Mouse (Mus musculus): Measurements from ENCODE around the gene Tead1. TPM values are rescaled to one million over a fixed set of nuclear protein-coding genes. Genes with fewer than 3 reads are reported as not detected.

The Tead1 gene
- polyA plus RNA-seq, 1 experiment from 2014 or later = 1.7 TPM

DNA sequence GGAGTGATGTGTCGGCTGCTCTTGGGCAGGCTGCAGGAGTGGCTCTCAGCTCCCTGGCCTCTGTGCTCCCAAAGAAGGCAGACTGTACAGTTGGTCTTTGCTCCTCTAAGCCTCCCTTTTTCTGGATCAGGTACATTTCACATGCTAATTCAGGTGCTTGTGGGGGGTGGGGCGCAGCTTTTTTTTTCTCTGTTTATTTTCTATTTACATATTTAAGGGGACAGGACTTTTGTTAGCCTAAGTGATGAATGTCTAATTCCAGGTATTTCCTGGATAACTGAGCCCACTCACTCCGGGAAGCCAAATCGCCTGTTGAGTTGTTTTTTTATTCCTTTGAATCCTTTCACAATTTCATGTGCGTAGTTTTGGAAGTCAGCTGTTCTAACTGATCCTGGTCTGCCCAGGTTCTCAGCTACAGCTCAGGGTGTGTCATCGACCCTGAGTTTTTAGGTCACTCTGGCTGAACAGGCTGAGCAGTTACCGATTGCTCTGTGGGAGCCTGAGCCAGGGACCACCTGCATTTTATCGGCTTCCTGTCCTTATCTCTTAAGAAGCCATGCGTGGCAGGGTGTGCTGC, 9.4 kb downstream of the Tead1 start:
- Histone ChIP-seq H3K9me3 (replicated peaks) (no peaks in the 10 kb centered on the region), H3K9ac (no peak overlapping the region), H3K4me3 (replicated peaks) (no peak overlapping the region), H3K36me3 (no peaks in the 10 kb centered on the region), H3K4me1 (replicated peaks) (peaks cover 29% of the 10 kb centered on the region; the same call in 1 of the 2 replicates), H3K4me2 (no peak overlapping the region), H3K27ac (no peak overlapping the region), H3K27me3 (peaks cover 77% of the 10 kb centered on the region)
- ATAC-seq (ENCODE audit: low read depth) = no peak
- WGBS (ENCODE audit: insufficient replicate concordance) = 33% methylated on average over 9 of the region's 9 CpGs
- no peak for DNase-seq

DNA sequence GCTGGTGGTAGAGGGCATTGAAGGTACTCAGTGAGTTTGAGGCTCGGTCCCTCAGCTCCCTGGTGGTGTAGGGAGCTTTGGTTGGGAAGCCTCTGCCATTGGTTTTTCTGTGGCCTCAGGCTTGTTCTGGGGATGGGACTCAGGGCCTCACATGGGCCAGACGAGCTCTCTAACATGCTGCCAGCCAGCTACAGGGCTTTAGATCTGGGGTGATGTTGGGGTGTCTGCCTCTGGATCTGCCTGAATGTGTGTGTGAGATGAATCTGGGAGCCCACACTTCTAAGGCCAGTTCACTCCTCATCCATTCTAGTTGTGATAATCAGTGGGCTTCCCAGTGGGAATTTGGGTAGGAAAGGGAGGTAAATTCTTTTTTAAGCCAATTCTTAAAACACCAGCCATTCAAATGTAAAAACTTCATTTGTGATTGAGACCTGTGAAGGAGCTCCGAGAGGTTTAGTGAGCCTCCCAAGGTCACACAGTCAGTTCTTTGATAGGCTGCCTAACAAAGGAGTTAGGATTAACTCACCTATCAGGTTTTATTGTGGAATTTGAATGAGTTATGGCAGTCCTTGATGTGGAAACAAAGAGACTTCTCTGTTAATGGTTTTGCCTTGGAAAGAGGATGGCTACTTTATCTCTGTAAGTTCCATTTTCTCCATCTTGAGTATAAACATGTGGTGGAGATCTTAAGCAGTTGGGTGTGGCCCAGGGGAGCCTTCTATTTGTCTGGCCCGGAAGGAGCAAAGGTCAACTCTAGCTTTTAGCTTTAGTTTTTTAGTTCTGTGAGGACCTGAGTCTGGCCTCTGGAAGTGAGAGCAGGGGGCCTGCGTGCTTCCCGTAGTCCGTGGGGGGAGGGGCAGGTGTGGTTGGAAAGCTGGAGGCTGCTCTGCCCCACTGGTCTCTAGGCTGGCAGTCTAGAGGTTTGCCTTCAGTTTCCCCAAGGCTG, 12.0 kb downstream of the Tead1 start:
- peaks cover 61% of the 10 kb centered on the region for H3K27me3 ChIP-seq
- H3K36me3 ChIP-seq = no peaks in the 10 kb centered on the region
- H3K4me2 ChIP-seq = no peak overlapping the region
- ATAC-seq (ENCODE audit: low read depth) (no peak), DNase-seq (no peak)
- H3K9me3 ChIP-seq (replicated peaks) = no peaks in the 10 kb centered on the region
- no peak overlapping the region for H3K4me3 ChIP-seq (replicated peaks)
- WGBS (ENCODE audit: insufficient replicate concordance) = 29% methylated on average over 7 of the region's 7 CpGs
- H3K27ac ChIP-seq = no peak overlapping the region
- H3K4me1 ChIP-seq (replicated peaks) = peaks cover 22% of the 10 kb centered on the region; the same call in 1 of the 2 replicates
- no peak overlapping the region for H3K9ac ChIP-seq

DNA sequence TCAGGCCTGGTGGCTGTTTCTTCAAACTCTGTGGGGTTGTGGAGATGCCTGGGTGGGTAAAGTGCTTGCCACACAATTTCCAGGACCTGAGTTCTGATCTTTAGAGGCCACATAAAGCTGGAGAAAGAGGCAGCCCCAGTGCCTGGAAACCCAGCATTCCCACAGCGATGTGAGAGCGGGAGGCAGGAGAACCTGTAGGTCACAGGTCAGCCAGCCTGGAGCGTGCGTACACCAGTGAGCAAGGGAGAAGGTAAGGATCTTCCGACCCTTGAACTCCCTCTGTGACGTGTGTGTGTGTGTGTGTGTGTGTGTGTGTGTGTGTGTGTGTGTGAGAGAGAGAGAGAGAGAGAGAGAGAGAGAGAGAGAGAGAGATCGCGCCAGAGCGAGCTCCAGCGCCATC, 14.4 kb downstream of the Tead1 start:
- Histone ChIP-seq H3K27me3 (peaks cover 50% of the 10 kb centered on the region), H3K9me3 (replicated peaks) (no peaks in the 10 kb centered on the region), H3K9ac (no peak overlapping the region), H3K4me3 (replicated peaks) (no peak overlapping the region), H3K4me1 (replicated peaks) (peaks cover 25% of the 10 kb centered on the region), H3K27ac (no peak overlapping the region), H3K4me2 (no peak overlapping the region), H3K36me3 (no peaks in the 10 kb centered on the region)
- no peak for ATAC-seq (ENCODE audit: low read depth)
- WGBS (ENCODE audit: insufficient replicate concordance) = 65% methylated on average over 6 of the region's 10 CpGs
- DNase-seq = no peak

DNA sequence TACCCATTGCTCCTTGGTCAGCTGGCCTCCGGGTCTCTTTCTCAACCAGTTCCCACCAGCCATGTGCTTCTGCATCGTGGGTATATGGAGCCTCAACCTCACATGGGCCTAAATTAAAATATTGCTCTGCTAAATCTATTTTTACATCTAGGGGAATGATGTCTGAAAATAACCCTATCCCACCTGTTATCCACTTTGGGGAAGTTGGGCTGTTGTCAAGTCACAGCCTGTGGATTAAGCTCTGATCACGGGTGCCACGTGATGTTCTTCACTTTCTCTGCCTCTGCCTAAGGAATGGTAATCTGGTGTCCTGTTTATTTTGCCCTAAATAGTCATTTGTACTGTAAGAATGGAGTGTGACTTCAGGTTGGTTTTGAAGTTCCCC, 17.7 kb downstream of the Tead1 start:
- Histone ChIP-seq H3K27me3 (peaks cover 33% of the 10 kb centered on the region), H3K27ac (no peak overlapping the region), H3K9ac (no peak overlapping the region)

DNA sequence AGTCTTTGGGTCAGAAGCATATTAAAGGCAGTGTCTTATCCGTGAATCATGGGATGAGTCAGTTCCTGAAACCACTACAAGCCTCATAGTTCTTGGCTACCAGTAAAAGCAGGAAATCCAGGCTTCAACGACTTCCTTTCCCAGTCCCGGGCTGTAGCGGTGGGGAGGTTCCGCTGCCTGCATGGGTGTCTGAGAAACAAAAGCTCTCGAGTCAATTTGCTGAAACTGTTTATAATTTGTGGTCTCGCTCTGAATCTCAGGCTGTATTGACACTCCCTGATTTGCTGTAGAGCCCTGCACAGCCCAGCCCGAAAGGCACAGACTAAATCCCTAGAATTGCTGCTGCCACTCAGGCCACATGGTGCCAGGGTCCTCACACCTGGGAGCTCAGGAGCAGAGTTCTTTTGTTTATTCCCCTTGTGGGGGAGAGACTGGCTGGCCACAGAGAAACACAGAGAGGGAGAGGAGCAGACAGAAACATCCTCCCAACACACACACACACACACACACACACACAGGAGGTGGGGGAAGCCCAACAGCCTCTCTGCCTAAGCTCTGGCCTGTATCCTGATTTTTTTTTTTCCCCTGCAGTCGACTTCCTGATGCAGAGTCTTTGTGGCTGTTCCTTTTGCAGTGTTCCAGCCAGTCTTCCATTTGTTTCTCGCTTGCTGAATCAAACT, 18.2 kb downstream of the Tead1 start:
- Histone ChIP-seq H3K27me3 (peaks cover 29% of the 10 kb centered on the region), H3K27ac (peak overlapping the region; percentile 34; the same call in 1 of the 2 replicates), H3K4me1 (replicated peaks) (peaks cover 12% of the 10 kb centered on the region), H3K36me3 (no peaks in the 10 kb centered on the region), H3K9me3 (replicated peaks) (no peaks in the 10 kb centered on the region), H3K4me3 (replicated peaks) (no peak overlapping the region), H3K9ac (no peak overlapping the region), H3K4me2 (no peak overlapping the region)
- no peak for ATAC-seq (ENCODE audit: low read depth)
- 4% methylated on average over 10 of the region's 10 CpGs for WGBS (ENCODE audit: insufficient replicate concordance)
- DNase-seq = no peak

More for the DNA sequence above, 17.7 kb downstream of the Tead1 start:
- H3K36me3 ChIP-seq = no peaks in the 10 kb centered on the region
- WGBS (ENCODE audit: insufficient replicate concordance) = 11% methylated on average over 4 of the region's 4 CpGs
- H3K9me3 ChIP-seq (replicated peaks) = no peaks in the 10 kb centered on the region
- peaks cover 13% of the 10 kb centered on the region for H3K4me1 ChIP-seq (replicated peaks)
- H3K4me2 ChIP-seq = no peak overlapping the region
- ATAC-seq (ENCODE audit: low read depth) (no peak), DNase-seq (no peak)
- no peak overlapping the region for H3K4me3 ChIP-seq (replicated peaks)

DNA sequence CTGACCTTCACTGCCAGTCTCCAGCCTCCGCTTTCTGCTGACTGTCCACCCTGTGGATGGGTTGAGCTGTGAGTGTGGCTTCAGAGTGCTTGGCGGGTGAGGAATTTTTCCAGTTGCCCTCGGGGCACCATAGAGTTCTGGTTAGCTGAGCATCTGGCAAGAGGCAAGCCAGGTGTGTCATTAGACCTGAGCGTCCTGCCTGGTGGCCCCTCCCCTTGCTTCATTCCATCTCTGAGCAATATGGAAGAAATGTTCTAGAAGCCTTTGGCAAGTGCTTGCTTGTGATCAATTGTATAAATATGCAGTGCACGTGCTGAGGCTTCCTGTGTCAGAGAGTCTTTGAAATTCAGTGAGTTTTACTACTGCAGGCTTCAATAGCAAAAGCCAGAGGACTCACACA, 21.0 kb downstream of the Tead1 start:
- H3K27ac ChIP-seq = no peak overlapping the region
- DNase-seq = no peak

DNA sequence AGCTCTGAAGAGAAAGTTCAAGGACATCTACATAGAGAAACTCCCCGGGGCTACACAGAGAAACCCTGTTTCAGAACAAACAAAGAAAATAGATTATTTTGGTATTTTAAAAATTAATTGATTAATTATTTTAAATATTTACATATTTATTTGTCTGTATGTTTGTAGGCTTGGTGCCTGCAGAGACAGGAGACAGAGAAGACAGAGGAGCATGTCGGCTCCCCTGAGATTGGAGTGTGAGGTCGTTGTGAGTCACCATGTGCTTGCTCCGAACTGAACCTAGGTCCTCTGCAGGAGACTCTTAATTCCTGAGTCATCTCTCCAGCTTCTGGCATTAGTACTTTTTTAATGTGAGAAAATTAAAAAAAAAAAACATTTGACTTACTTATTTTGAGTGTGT, 24.2 kb downstream of the Tead1 start:
- Histone ChIP-seq H3K27me3 (peaks cover 7% of the 10 kb centered on the region; the same call in 1 of the 2 replicates), H3K27ac (no peak overlapping the region), H3K9me3 (replicated peaks) (no peaks in the 10 kb centered on the region), H3K4me3 (replicated peaks) (no peak overlapping the region), H3K4me2 (no peak overlapping the region), H3K9ac (no peak overlapping the region), H3K4me1 (replicated peaks) (0 out of 2 replicates have a peak, but pooled peaks cover under 1% of the 10 kb centered on the region), H3K36me3 (no peaks in the 10 kb centered on the region)
- DNase-seq (no peak), ATAC-seq (ENCODE audit: low read depth) (no peak)
- WGBS (ENCODE audit: insufficient replicate concordance) = 62% methylated on average over 4 of the region's 4 CpGs

More for the DNA sequence above, 21.0 kb downstream of the Tead1 start:
- Histone ChIP-seq H3K27me3 (peaks cover 19% of the 10 kb centered on the region), H3K36me3 (no peaks in the 10 kb centered on the region), H3K4me2 (no peak overlapping the region), H3K4me1 (replicated peaks) (peaks cover 12% of the 10 kb centered on the region), H3K9ac (no peak overlapping the region), H3K4me3 (replicated peaks) (no peak overlapping the region), H3K9me3 (replicated peaks) (no peaks in the 10 kb centered on the region)
- 53% methylated on average over 5 of the region's 5 CpGs for WGBS (ENCODE audit: insufficient replicate concordance)
- no peak for ATAC-seq (ENCODE audit: low read depth)

DNA sequence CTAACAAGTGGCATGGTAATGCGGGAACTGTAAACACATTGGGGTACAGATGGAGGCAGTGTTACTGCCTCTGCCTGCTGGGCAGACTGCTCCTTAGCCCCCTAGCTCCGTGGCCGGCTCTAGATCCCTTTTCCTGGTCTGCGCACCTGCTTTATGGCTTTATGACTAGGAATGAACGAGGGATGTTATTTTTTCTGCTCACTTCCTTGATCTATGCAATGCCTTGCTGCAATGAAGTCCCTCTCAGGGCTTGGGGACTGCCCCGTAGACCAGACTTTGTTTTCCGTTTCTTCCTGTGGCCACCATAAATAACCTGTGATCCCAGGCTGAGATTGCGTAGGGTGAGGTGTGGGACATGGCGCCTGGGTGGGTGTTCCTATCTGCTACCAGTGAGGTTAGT, 26.8 kb downstream of the Tead1 start:
- H3K36me3 ChIP-seq = no peaks in the 10 kb centered on the region
- DNase-seq (no peak), ATAC-seq (ENCODE audit: low read depth) (no peak)
- 35% methylated on average over 9 of the region's 9 CpGs for WGBS (ENCODE audit: insufficient replicate concordance)
- H3K4me2 ChIP-seq = no peak overlapping the region
- no peak overlapping the region for H3K9ac ChIP-seq
- no peaks in the 10 kb centered on the region for H3K27me3 ChIP-seq
- H3K27ac ChIP-seq = no peak overlapping the region
- H3K4me1 ChIP-seq (replicated peaks) = no peaks in the 10 kb centered on the region
- H3K9me3 ChIP-seq (replicated peaks) = no peaks in the 10 kb centered on the region
- no peak overlapping the region for H3K4me3 ChIP-seq (replicated peaks)

DNA sequence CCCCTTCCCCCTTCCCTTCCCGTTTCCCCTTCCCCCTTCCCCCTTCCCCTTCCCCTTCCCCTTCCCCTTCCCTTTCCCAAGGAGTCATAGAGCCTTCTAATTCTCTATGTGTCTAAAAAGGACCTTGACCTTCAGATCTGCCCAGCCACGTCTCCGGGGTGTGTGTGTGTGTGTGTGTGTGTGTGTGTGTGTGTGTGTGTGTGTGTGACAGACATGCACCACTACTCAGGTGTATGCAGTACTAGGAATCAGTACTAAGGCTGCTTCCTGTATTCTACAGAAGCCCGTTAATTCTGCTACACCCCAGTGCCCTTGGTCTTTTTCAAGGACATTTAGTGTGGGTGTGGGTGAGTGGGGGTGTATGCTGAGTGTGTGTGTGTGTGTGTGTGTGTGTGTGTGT, 27.6 kb downstream of the Tead1 start:
- Histone ChIP-seq H3K4me1 (replicated peaks) (no peaks in the 10 kb centered on the region; the same call in 1 of the 2 replicates), H3K36me3 (no peaks in the 10 kb centered on the region), H3K9ac (no peak overlapping the region), H3K4me2 (no peak overlapping the region), H3K27ac (no peak overlapping the region), H3K9me3 (replicated peaks) (no peaks in the 10 kb centered on the region), H3K27me3 (no peaks in the 10 kb centered on the region), H3K4me3 (replicated peaks) (no peak overlapping the region)
- ATAC-seq (ENCODE audit: low read depth) (no peak), DNase-seq (no peak)
- WGBS (ENCODE audit: insufficient replicate concordance) = 62% methylated on average over 3 of the region's 4 CpGs

DNA sequence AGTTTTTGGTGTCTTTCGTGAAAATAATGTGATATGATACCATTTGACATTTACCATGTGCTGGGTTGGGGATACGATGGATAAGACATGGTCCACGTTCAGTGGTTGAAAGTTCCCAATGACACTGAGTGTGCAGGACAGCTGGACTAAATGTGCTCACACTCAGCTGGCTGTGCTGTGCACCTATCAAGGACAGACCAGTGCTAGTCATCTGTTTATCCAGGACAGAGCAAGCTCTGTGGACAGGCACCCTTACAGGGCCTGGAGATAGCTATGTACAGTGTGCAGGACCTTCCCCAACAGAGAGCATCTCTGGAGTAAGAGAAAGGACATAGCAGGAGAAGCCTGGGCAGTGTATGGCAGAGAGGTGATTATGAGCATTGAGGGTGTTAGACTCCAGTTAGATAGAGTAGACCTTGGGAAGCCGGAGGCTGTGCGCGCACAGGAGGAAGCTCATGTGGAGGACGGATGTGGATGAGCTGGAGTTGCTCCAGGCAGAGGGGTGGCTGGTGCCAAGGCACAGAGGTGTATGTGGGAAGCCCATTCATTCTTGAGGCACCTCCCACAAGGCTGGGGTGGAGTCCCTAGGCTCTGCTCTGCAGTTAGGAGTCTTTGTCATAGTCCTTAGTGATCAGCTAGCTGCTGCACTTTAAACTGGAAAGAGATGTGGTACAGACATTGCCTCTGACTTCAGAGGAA, 31.4 kb downstream of the Tead1 start:
- Histone ChIP-seq H3K27me3 (no peaks in the 10 kb centered on the region), H3K4me2 (no peak overlapping the region), H3K27ac (no peak overlapping the region), H3K36me3 (no peaks in the 10 kb centered on the region), H3K4me3 (replicated peaks) (no peak overlapping the region), H3K9ac (no peak overlapping the region), H3K4me1 (replicated peaks) (peaks cover 4% of the 10 kb centered on the region), H3K9me3 (replicated peaks) (no peaks in the 10 kb centered on the region)
- ATAC-seq (ENCODE audit: low read depth) (no peak), DNase-seq (no peak)
- WGBS (ENCODE audit: insufficient replicate concordance) = 64% methylated on average over 7 of the region's 7 CpGs

DNA sequence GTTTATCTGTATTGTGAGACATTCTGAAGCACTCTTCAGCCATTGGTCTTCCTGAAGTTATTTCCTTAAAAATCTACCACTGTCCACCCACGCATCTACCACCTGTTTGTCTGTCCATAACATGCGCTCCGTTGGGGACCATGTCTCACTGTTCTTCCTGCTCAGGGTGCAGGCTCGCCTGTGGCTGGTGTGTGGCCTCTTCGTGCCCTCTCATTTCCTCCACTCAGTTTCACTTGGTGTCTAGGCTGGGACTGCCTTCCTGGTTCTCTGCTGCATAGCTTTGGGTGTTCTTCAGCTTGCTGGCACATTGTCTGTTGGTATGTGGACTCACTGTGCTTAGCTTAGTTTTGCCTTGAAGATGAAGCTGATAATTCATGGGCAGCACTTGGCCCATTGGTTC, 32.9 kb downstream of the Tead1 start:
- Histone ChIP-seq H3K9me3 (replicated peaks) (no peaks in the 10 kb centered on the region), H3K27me3 (no peaks in the 10 kb centered on the region), H3K36me3 (no peaks in the 10 kb centered on the region), H3K9ac (no peak overlapping the region), H3K4me3 (replicated peaks) (no peak overlapping the region), H3K4me1 (replicated peaks) (peaks cover 10% of the 10 kb centered on the region), H3K4me2 (no peak overlapping the region), H3K27ac (no peak overlapping the region)
- DNase-seq (no peak), ATAC-seq (ENCODE audit: low read depth) (no peak)
- WGBS (ENCODE audit: insufficient replicate concordance) = 24% methylated on average over 5 of the region's 5 CpGs

Data from liver, embryonic 13.5 days (tissue).